Mouse (Mus musculus): ENCODE data around the gene Fam168b. TPM values are rescaled to one million over a fixed set of nuclear protein-coding genes. Genes with fewer than 3 reads are reported as not detected.

Fam168b gene
- polyA plus RNA-seq, 1 experiment from 2014 or later, result 78.4 TPM

GRCm38 (mm10) chr1:34808445-34808844 lies 34.4 kb downstream of the Fam168b start:
- H3K27me3 ChIP-seq, result peaks cover 8% of the 10 kb centered on the region; the same call in 1 of the 2 replicates
- 88% methylated on average over 8 of the region's 8 CpGs for WGBS
- no peak for ATAC-seq (replicated peaks; ENCODE audit: low FRiP score)

GRCm38 (mm10) chr1:34805931-34806520 lies 36.8 kb downstream of the Fam168b start:
- Histone ChIP-seq H3K9me3 (replicated peaks) (no peaks in the 10 kb centered on the region), H3K27ac (no peak overlapping the region), H3K4me2 (peak overlapping the region; percentile 21; the same call in 1 of the 2 replicates), H3K9ac (no peak overlapping the region), H3K4me3 (replicated peaks) (no peak overlapping the region), H3K4me1 (peaks cover 19% of the 10 kb centered on the region), H3K36me3 (peaks cover 23% of the 10 kb centered on the region), H3K27me3 (peaks cover 8% of the 10 kb centered on the region; the same call in 1 of the 2 replicates)
- 20% methylated on average over 35 of the region's 35 CpGs for WGBS
- ATAC-seq (replicated peaks; ENCODE audit: low FRiP score), result no peak

More at GRCm38 (mm10) chr1:34808445-34808844, 34.4 kb downstream of the Fam168b start:
- Histone ChIP-seq H3K9me3 (replicated peaks) (no peaks in the 10 kb centered on the region), H3K27ac (no peak overlapping the region), H3K4me1 (peaks cover 9% of the 10 kb centered on the region), H3K36me3 (peaks cover 45% of the 10 kb centered on the region), H3K4me2 (no peak overlapping the region), H3K4me3 (replicated peaks) (no peak overlapping the region), H3K9ac (no peak overlapping the region)

- Histone ChIP-seq H3K27me3 (peaks cover 8% of the 10 kb centered on the region; the same call in 1 of the 2 replicates), H3K9ac (no peak overlapping the region), H3K36me3 (peaks cover 11% of the 10 kb centered on the region; the same call in 1 of the 2 replicates), H3K9me3 (replicated peaks) (no peaks in the 10 kb centered on the region), H3K27ac (no peak overlapping the region), H3K4me2 (no peak overlapping the region), H3K4me1 (peaks cover 20% of the 10 kb centered on the region), H3K4me3 (replicated peaks) (no peak overlapping the region)
- no peak for ATAC-seq (replicated peaks; ENCODE audit: low FRiP score)
- 85% methylated on average over 7 of the region's 7 CpGs for WGBS
These were observed 38.0 kb downstream of the Fam168b start for GRCm38 (mm10) chr1:34804863-34805262.

GRCm38 (mm10) chr1:34802290-34802642 lies 40.6 kb downstream of the Fam168b start:
- Histone ChIP-seq H3K4me2 (peak overlapping the region; percentile 91), H3K27me3 (peaks cover 8% of the 10 kb centered on the region; the same call in 1 of the 2 replicates), H3K9ac (peak overlapping the region; percentile 48; the same call in 1 of the 2 replicates), H3K27ac (no peak overlapping the region), H3K9me3 (replicated peaks) (no peaks in the 10 kb centered on the region), H3K4me1 (peaks cover 20% of the 10 kb centered on the region), H3K4me3 (replicated peaks) (peak overlapping the region; percentile 67), H3K36me3 (no peaks in the 10 kb centered on the region)
- ATAC-seq (replicated peaks; ENCODE audit: low FRiP score), result no peak
- 25% methylated on average over 7 of the region's 7 CpGs for WGBS

- WGBS, result 1% methylated on average over 37 of the region's 47 CpGs
- H3K9ac ChIP-seq, result peak overlapping the region; percentile 48
- ATAC-seq (replicated peaks; ENCODE audit: low FRiP score), result peak; percentile 91
These were observed 41.1 kb downstream of the Fam168b start for GRCm38 (mm10) chr1:34801616-34802289.

GRCm38 (mm10) chr1:34799140-34799539 lies 43.7 kb downstream of the Fam168b start:
- no peaks in the 10 kb centered on the region for H3K36me3 ChIP-seq
- H3K9me3 ChIP-seq (replicated peaks), result no peaks in the 10 kb centered on the region
- no peak for ATAC-seq (replicated peaks; ENCODE audit: low FRiP score)
- 84% methylated on average over 2 of the region's 2 CpGs for WGBS
- H3K4me1 ChIP-seq, result peaks cover 11% of the 10 kb centered on the region
- no peak overlapping the region for H3K27ac ChIP-seq
- H3K9ac ChIP-seq, result no peak overlapping the region
- H3K27me3 ChIP-seq, result no peaks in the 10 kb centered on the region
- H3K4me3 ChIP-seq (replicated peaks), result no peak overlapping the region
- no peak overlapping the region for H3K4me2 ChIP-seq

More at GRCm38 (mm10) chr1:34801616-34802289, 41.1 kb downstream of the Fam168b start:
- Histone ChIP-seq H3K27ac (no peak overlapping the region), H3K4me1 (peaks cover 16% of the 10 kb centered on the region), H3K27me3 (peaks cover 8% of the 10 kb centered on the region; the same call in 1 of the 2 replicates), H3K4me2 (peak overlapping the region; percentile 91), H3K4me3 (replicated peaks) (peak overlapping the region; percentile 67), H3K36me3 (no peaks in the 10 kb centered on the region), H3K9me3 (replicated peaks) (no peaks in the 10 kb centered on the region)

- no peaks in the 10 kb centered on the region for H3K9me3 ChIP-seq (replicated peaks)
- no peak overlapping the region for H3K9ac ChIP-seq
- ATAC-seq (replicated peaks; ENCODE audit: low FRiP score), result 0 out of 2 replicates have a peak, but pooled peaks have one; percentile 15
These were observed 49.3 kb downstream of the Fam168b start for GRCm38 (mm10) chr1:34793304-34794300.

GRCm38 (mm10) chr1:34783538-34784161 lies 59.2 kb downstream of the Fam168b start:
- no peaks in the 10 kb centered on the region for H3K4me1 ChIP-seq
- no peak overlapping the region for H3K27ac ChIP-seq
- H3K4me2 ChIP-seq, result no peak overlapping the region
- ATAC-seq (replicated peaks; ENCODE audit: low FRiP score), result no peak
- H3K9me3 ChIP-seq (replicated peaks), result no peaks in the 10 kb centered on the region
- H3K4me3 ChIP-seq (replicated peaks), result no peak overlapping the region
- no peaks in the 10 kb centered on the region for H3K36me3 ChIP-seq
- no peak overlapping the region for H3K9ac ChIP-seq
- no peaks in the 10 kb centered on the region for H3K27me3 ChIP-seq
- 57% methylated on average over 6 of the region's 6 CpGs for WGBS

More at GRCm38 (mm10) chr1:34793304-34794300, 49.3 kb downstream of the Fam168b start:
- Histone ChIP-seq H3K27me3 (no peaks in the 10 kb centered on the region), H3K27ac (no peak overlapping the region), H3K36me3 (no peaks in the 10 kb centered on the region), H3K4me3 (replicated peaks) (no peak overlapping the region), H3K4me2 (no peak overlapping the region), H3K4me1 (no peaks in the 10 kb centered on the region)
- 74% methylated on average over 19 of the region's 19 CpGs for WGBS

GRCm38 (mm10) chr1:34775870-34776269 lies 67.0 kb downstream of the Fam168b start:
- Histone ChIP-seq H3K27ac (no peak overlapping the region), H3K4me2 (no peak overlapping the region), H3K9me3 (replicated peaks) (0 out of 2 replicates have a peak, but pooled peaks cover 4% of the 10 kb centered on the region), H3K4me1 (no peaks in the 10 kb centered on the region), H3K27me3 (no peaks in the 10 kb centered on the region), H3K9ac (no peak overlapping the region), H3K36me3 (no peaks in the 10 kb centered on the region), H3K4me3 (replicated peaks) (no peak overlapping the region)
- WGBS, result 90% methylated on average over 3 of the region's 3 CpGs
- ATAC-seq (replicated peaks; ENCODE audit: low FRiP score), result no peak

GRCm38 (mm10) chr1:34768875-34769274 lies 74.0 kb downstream of the Fam168b start:
- no peaks in the 10 kb centered on the region for H3K4me1 ChIP-seq
- H3K4me3 ChIP-seq (replicated peaks), result no peak overlapping the region
- no peak overlapping the region for H3K27ac ChIP-seq
- H3K36me3 ChIP-seq, result no peaks in the 10 kb centered on the region
- 59% methylated on average over 6 of the region's 6 CpGs for WGBS
- no peaks in the 10 kb centered on the region for H3K27me3 ChIP-seq
- H3K4me2 ChIP-seq, result no peak overlapping the region
- no peaks in the 10 kb centered on the region for H3K9me3 ChIP-seq (replicated peaks)
- no peak for ATAC-seq (replicated peaks; ENCODE audit: low FRiP score)
- no peak overlapping the region for H3K9ac ChIP-seq

GRCm38 (mm10) chr1:34767851-34768250 lies 75.0 kb downstream of the Fam168b start:
- Histone ChIP-seq H3K4me3 (replicated peaks) (no peak overlapping the region), H3K27ac (no peak overlapping the region), H3K9ac (no peak overlapping the region), H3K4me1 (no peaks in the 10 kb centered on the region), H3K4me2 (no peak overlapping the region), H3K27me3 (no peaks in the 10 kb centered on the region), H3K36me3 (no peaks in the 10 kb centered on the region), H3K9me3 (replicated peaks) (no peaks in the 10 kb centered on the region)
- no peak for ATAC-seq (replicated peaks; ENCODE audit: low FRiP score)
- WGBS, result 83% methylated on average over 4 of the region's 4 CpGs

All from kidney, embryonic 15.5 days (tissue).